Mouse (Mus musculus): Measurements from ENCODE around the gene Degs1. TPM values are rescaled to one million over a fixed set of nuclear protein-coding genes. Genes with fewer than 3 reads are reported as not detected.

Gene Degs1
- polyA plus RNA-seq, 1 experiment from 2014 or later: 118 TPM

- H3K27ac ChIP-seq (ENCODE audit: low read depth, low read length): no peak overlapping the region
- ATAC-seq (ENCODE audit: low FRiP score, low TSS enrichment): 0 out of 2 replicates have a peak, but pooled peaks have one; percentile 44
- H3K9me3 ChIP-seq (ENCODE audit: control insufficient read depth, low read length): no peaks in the 10 kb centered on the region
- 86% methylated on average over 2 of the region's 2 CpGs for WGBS
- H3K4me1 ChIP-seq (ENCODE audit: control insufficient read depth, insufficient read depth, low read length): no peaks in the 10 kb centered on the region
- H3K27me3 ChIP-seq (ENCODE audit: control insufficient read depth, insufficient read depth, low read length): no peaks in the 10 kb centered on the region
- H3K4me3 ChIP-seq (ENCODE audit: low read length): no peak overlapping the region
- H3K36me3 ChIP-seq (ENCODE audit: control insufficient read depth, insufficient read depth, low read length): no peaks in the 10 kb centered on the region
- no peak overlapping the region for H3K9ac ChIP-seq (ENCODE audit: low read depth, low read length)
- H3K4me2 ChIP-seq (replicated peaks; ENCODE audit: low read depth, low read length): no peak overlapping the region
Observed at GRCm38 (mm10) chr1:182288601-182289000, 6.0 kb upstream of the Degs1 start.

- no peak overlapping the region for H3K9ac ChIP-seq (ENCODE audit: low read depth, low read length)
- no peak for ATAC-seq (ENCODE audit: low FRiP score, low TSS enrichment)
Observed at GRCm38 (mm10) chr1:182287781-182288180, 5.2 kb upstream of the Degs1 start.

GRCm38 (mm10) chr1:182284795-182285194 is 2.2 kb upstream of the Degs1 start:
- H3K27me3 ChIP-seq (ENCODE audit: control insufficient read depth, insufficient read depth, low read length): no peaks in the 10 kb centered on the region
- no peak overlapping the region for H3K9ac ChIP-seq (ENCODE audit: low read depth, low read length)
- peaks cover 13% of the 10 kb centered on the region; the same call in 1 of the 2 replicates for H3K4me1 ChIP-seq (ENCODE audit: control insufficient read depth, insufficient read depth, low read length)
- H3K4me2 ChIP-seq (replicated peaks; ENCODE audit: low read depth, low read length): no peak overlapping the region
- H3K9me3 ChIP-seq (ENCODE audit: control insufficient read depth, low read length): no peaks in the 10 kb centered on the region
- no peak for ATAC-seq (ENCODE audit: low FRiP score, low TSS enrichment)
- H3K4me3 ChIP-seq (ENCODE audit: low read length): no peak overlapping the region
- no peaks in the 10 kb centered on the region for H3K36me3 ChIP-seq (ENCODE audit: control insufficient read depth, insufficient read depth, low read length)
- H3K27ac ChIP-seq (ENCODE audit: low read depth, low read length): no peak overlapping the region
- 87% methylated on average over 2 of the region's 2 CpGs for WGBS

More at GRCm38 (mm10) chr1:182287781-182288180, 5.2 kb upstream of the Degs1 start:
- H3K4me2 ChIP-seq (replicated peaks; ENCODE audit: low read depth, low read length): no peak overlapping the region
- no peaks in the 10 kb centered on the region for H3K36me3 ChIP-seq (ENCODE audit: control insufficient read depth, insufficient read depth, low read length)
- no peak overlapping the region for H3K4me3 ChIP-seq (ENCODE audit: low read length)
- H3K27ac ChIP-seq (ENCODE audit: low read depth, low read length): no peak overlapping the region
- WGBS: 63% methylated on average over 7 of the region's 7 CpGs
- H3K9me3 ChIP-seq (ENCODE audit: control insufficient read depth, low read length): no peaks in the 10 kb centered on the region
- H3K27me3 ChIP-seq (ENCODE audit: control insufficient read depth, insufficient read depth, low read length): no peaks in the 10 kb centered on the region
- H3K4me1 ChIP-seq (ENCODE audit: control insufficient read depth, insufficient read depth, low read length): no peaks in the 10 kb centered on the region

GRCm38 (mm10) chr1:182283231-182283630 is 627 bp upstream of the Degs1 start:
- Histone ChIP-seq H3K4me2 (replicated peaks; ENCODE audit: low read depth, low read length) (peak overlapping the region; percentile 64), H3K4me1 (ENCODE audit: control insufficient read depth, insufficient read depth, low read length) (peaks cover 13% of the 10 kb centered on the region; the same call in 1 of the 2 replicates), H3K9ac (ENCODE audit: low read depth, low read length) (no peak overlapping the region), H3K4me3 (ENCODE audit: low read length) (peak overlapping the region; percentile 78), H3K9me3 (ENCODE audit: control insufficient read depth, low read length) (no peaks in the 10 kb centered on the region), H3K27me3 (ENCODE audit: control insufficient read depth, insufficient read depth, low read length) (no peaks in the 10 kb centered on the region), H3K27ac (ENCODE audit: low read depth, low read length) (no peak overlapping the region), H3K36me3 (ENCODE audit: control insufficient read depth, insufficient read depth, low read length) (peaks cover 12% of the 10 kb centered on the region)
- no peak for ATAC-seq (ENCODE audit: low FRiP score, low TSS enrichment)
- 26% methylated on average over 7 of the region's 7 CpGs for WGBS

GRCm38 (mm10) chr1:182281251-182281711 is 1.3 kb downstream of the Degs1 start:
- peak overlapping the region; percentile 64 for H3K4me2 ChIP-seq (replicated peaks; ENCODE audit: low read depth, low read length)
- no peak; the same call in 1 of the 2 replicates for ATAC-seq (ENCODE audit: low FRiP score, low TSS enrichment)
- peak overlapping the region; percentile 92; the same call in 1 of the 2 replicates for H3K9ac ChIP-seq (ENCODE audit: low read depth, low read length)
- peak overlapping the region; percentile 78 for H3K4me3 ChIP-seq (ENCODE audit: low read length)
- 6% methylated on average over 9 of the region's 9 CpGs for WGBS
- H3K36me3 ChIP-seq (ENCODE audit: control insufficient read depth, insufficient read depth, low read length): peaks cover 29% of the 10 kb centered on the region
- H3K27me3 ChIP-seq (ENCODE audit: control insufficient read depth, insufficient read depth, low read length): no peaks in the 10 kb centered on the region
- peaks cover 13% of the 10 kb centered on the region; the same call in 1 of the 2 replicates for H3K4me1 ChIP-seq (ENCODE audit: control insufficient read depth, insufficient read depth, low read length)
- H3K9me3 ChIP-seq (ENCODE audit: control insufficient read depth, low read length): no peaks in the 10 kb centered on the region
- H3K27ac ChIP-seq (ENCODE audit: low read depth, low read length): no peak overlapping the region

- Histone ChIP-seq H3K27me3 (ENCODE audit: control insufficient read depth, insufficient read depth, low read length) (no peaks in the 10 kb centered on the region), H3K9me3 (ENCODE audit: control insufficient read depth, low read length) (no peaks in the 10 kb centered on the region), H3K4me1 (ENCODE audit: control insufficient read depth, insufficient read depth, low read length) (peaks cover 13% of the 10 kb centered on the region; the same call in 1 of the 2 replicates), H3K4me2 (replicated peaks; ENCODE audit: low read depth, low read length) (peak overlapping the region; percentile 64), H3K4me3 (ENCODE audit: low read length) (no peak overlapping the region; the same call in 1 of the 2 replicates), H3K27ac (ENCODE audit: low read depth, low read length) (no peak overlapping the region), H3K36me3 (ENCODE audit: control insufficient read depth, insufficient read depth, low read length) (peaks cover 35% of the 10 kb centered on the region), H3K9ac (ENCODE audit: low read depth, low read length) (no peak overlapping the region; the same call in 1 of the 2 replicates)
- no peak for ATAC-seq (ENCODE audit: low FRiP score, low TSS enrichment)
- 55% methylated on average over 11 of the region's 11 CpGs for whole genome bisulfite sequencing
Observed at GRCm38 (mm10) chr1:182280577-182280976, 2.0 kb downstream of the Degs1 start.

- H3K9ac ChIP-seq (ENCODE audit: low read depth, low read length): no peak overlapping the region
- no peak overlapping the region for H3K4me3 ChIP-seq (ENCODE audit: low read length)
- H3K4me1 ChIP-seq (ENCODE audit: control insufficient read depth, insufficient read depth, low read length): peaks cover 13% of the 10 kb centered on the region; the same call in 1 of the 2 replicates
- no peak overlapping the region for H3K27ac ChIP-seq (ENCODE audit: low read depth, low read length)
- WGBS: 79% methylated on average over 6 of the region's 6 CpGs
- peak overlapping the region; percentile 64; the same call in 1 of the 2 replicates for H3K4me2 ChIP-seq (replicated peaks; ENCODE audit: low read depth, low read length)
- no peaks in the 10 kb centered on the region for H3K9me3 ChIP-seq (ENCODE audit: control insufficient read depth, low read length)
- no peaks in the 10 kb centered on the region for H3K27me3 ChIP-seq (ENCODE audit: control insufficient read depth, insufficient read depth, low read length)
- no peak for ATAC-seq (ENCODE audit: low FRiP score, low TSS enrichment)
- H3K36me3 ChIP-seq (ENCODE audit: control insufficient read depth, insufficient read depth, low read length): peaks cover 40% of the 10 kb centered on the region
Observed at GRCm38 (mm10) chr1:182280046-182280445, 2.6 kb downstream of the Degs1 start.

- H3K4me2 ChIP-seq (replicated peaks; ENCODE audit: low read depth, low read length): no peak overlapping the region
- no peak overlapping the region for H3K9ac ChIP-seq (ENCODE audit: low read depth, low read length)
- WGBS: 92% methylated on average over 4 of the region's 4 CpGs
- no peaks in the 10 kb centered on the region for H3K9me3 ChIP-seq (ENCODE audit: control insufficient read depth, low read length)
- peaks cover 13% of the 10 kb centered on the region; the same call in 1 of the 2 replicates for H3K4me1 ChIP-seq (ENCODE audit: control insufficient read depth, insufficient read depth, low read length)
- H3K27ac ChIP-seq (ENCODE audit: low read depth, low read length): no peak overlapping the region
- no peaks in the 10 kb centered on the region for H3K27me3 ChIP-seq (ENCODE audit: control insufficient read depth, insufficient read depth, low read length)
- ATAC-seq (ENCODE audit: low FRiP score, low TSS enrichment): no peak
- H3K36me3 ChIP-seq (ENCODE audit: control insufficient read depth, insufficient read depth, low read length): peaks cover 40% of the 10 kb centered on the region
- no peak overlapping the region for H3K4me3 ChIP-seq (ENCODE audit: low read length)
Observed at GRCm38 (mm10) chr1:182279436-182279835, 3.2 kb downstream of the Degs1 start.

- no peak for ATAC-seq (ENCODE audit: low FRiP score, low TSS enrichment)
- peaks cover 45% of the 10 kb centered on the region for H3K36me3 ChIP-seq (ENCODE audit: control insufficient read depth, insufficient read depth, low read length)
Observed at GRCm38 (mm10) chr1:182275109-182275508, 7.5 kb downstream of the Degs1 start.

More at GRCm38 (mm10) chr1:182275109-182275508, 7.5 kb downstream of the Degs1 start:
- Histone ChIP-seq H3K4me2 (replicated peaks; ENCODE audit: low read depth, low read length) (no peak overlapping the region), H3K9ac (ENCODE audit: low read depth, low read length) (no peak overlapping the region), H3K4me1 (ENCODE audit: control insufficient read depth, insufficient read depth, low read length) (no peaks in the 10 kb centered on the region), H3K4me3 (ENCODE audit: low read length) (no peak overlapping the region), H3K27ac (ENCODE audit: low read depth, low read length) (no peak overlapping the region), H3K27me3 (ENCODE audit: control insufficient read depth, insufficient read depth, low read length) (no peaks in the 10 kb centered on the region), H3K9me3 (ENCODE audit: control insufficient read depth, low read length) (no peaks in the 10 kb centered on the region)
- WGBS: 96% methylated on average over 6 of the region's 6 CpGs
